Mouse (Mus musculus) midbrain, embryonic 10.5 days (tissue): ENCODE measurements at regions not wholly inside any gene's neighbourhood (a gene's known extent, or its start where the extent isn't known, plus 50 kb on each side); places are given as distances from the start of the nearest gene placed in this dataset.

Experiments used
- DNase-seq: peaks from one replicate; pipeline ENCODE4 v3.0.0-alpha.2; 2017; ENCODE audit warnings: low spot score
- H3K27ac ChIP-seq: fragments of 300-500 bp; sonication (generic); replicated peaks from 2 replicates; pipeline ENCODE4 v1.5.1; 2016; ENCODE audit warnings: mild to moderate bottlenecking
- H3K27me3 ChIP-seq: fragments of 300-500 bp; sonication (generic); 2 replicates; pipeline ENCODE4 v1.6.1; 2016; ENCODE audit warnings: low read depth, mild to moderate bottlenecking; ENCODE audit not compliant: poor library complexity, severe bottlenecking
- H3K36me3 ChIP-seq: fragments of 300-500 bp; sonication (generic); 2 replicates; pipeline ENCODE4 v1.6.1; 2016; ENCODE audit warnings: mild to moderate bottlenecking, moderate library complexity
- H3K4me1 ChIP-seq: fragments of 300-500 bp; sonication (generic); 2 replicates; pipeline ENCODE4 v1.6.1; 2016
- H3K4me3 ChIP-seq: fragments of 300-500 bp; sonication (generic); 2 replicates; pipeline ENCODE4 v1.5.1; 2016; ENCODE audit warnings: mild to moderate bottlenecking, moderate library complexity
- H3K9me3 ChIP-seq: fragments of 300-500 bp; sonication (generic); replicated peaks from 2 replicates; pipeline ENCODE4 v1.6.1; 2016; ENCODE audit warnings: mild to moderate bottlenecking
- WGBS: fragments of 180-500 bp; shearing (Covaris S2); methylation state at CpG from one replicate; pipeline ENCODE4 v1.1.7; 2016; 5-methylcytosine and 5-hydroxymethylcytosine counted together

- no peak overlapping the region for H3K27ac ChIP-seq
- 72% methylated on average over 9 of the region's 9 CpGs for WGBS
- no peaks in the 10 kb centered on the region for H3K9me3 ChIP-seq
These were observed 85.6 kb upstream of the Sox5 start for GRCm38 (mm10) chr6:144867333-144867732.

GRCm38 (mm10) chr6:144864026-144864425 is 82.2 kb upstream of the Sox5 start:
- no peak for DNase-seq
- H3K27ac ChIP-seq, result no peak overlapping the region
- H3K4me1 ChIP-seq, result peaks cover 20% of the 10 kb centered on the region
- no peak overlapping the region for H3K4me3 ChIP-seq
- H3K36me3 ChIP-seq, result no peaks in the 10 kb centered on the region
- H3K9me3 ChIP-seq, result no peaks in the 10 kb centered on the region
- H3K27me3 ChIP-seq, result no peaks in the 10 kb centered on the region
- WGBS, result 74% methylated on average over 6 of the region's 6 CpGs

More at GRCm38 (mm10) chr6:144867333-144867732, 85.6 kb upstream of the Sox5 start:
- no peaks in the 10 kb centered on the region for H3K27me3 ChIP-seq
- H3K36me3 ChIP-seq, result no peaks in the 10 kb centered on the region
- H3K4me1 ChIP-seq, result peaks cover 16% of the 10 kb centered on the region
- no peak for DNase-seq
- no peak overlapping the region for H3K4me3 ChIP-seq

GRCm38 (mm10) chr6:144863430-144863994 is 81.7 kb upstream of the Sox5 start:
- Histone ChIP-seq H3K27me3 (no peaks in the 10 kb centered on the region), H3K4me1 (peaks cover 20% of the 10 kb centered on the region), H3K4me3 (no peak overlapping the region), H3K27ac (no peak overlapping the region), H3K9me3 (no peaks in the 10 kb centered on the region), H3K36me3 (no peaks in the 10 kb centered on the region)
- WGBS, result 92% methylated on average over 3 of the region's 3 CpGs
- DNase-seq, result no peak

GRCm38 (mm10) chr6:144841510-144841909 is 59.7 kb upstream of the Sox5 start:
- WGBS, result 79% methylated on average over 3 of the region's 3 CpGs
- Histone ChIP-seq H3K36me3 (no peaks in the 10 kb centered on the region), H3K9me3 (no peaks in the 10 kb centered on the region; the same call in 1 of the 2 replicates)

GRCm38 (mm10) chr6:144839383-144839782 is 57.6 kb upstream of the Sox5 start:
- Histone ChIP-seq H3K4me1 (peaks cover 8% of the 10 kb centered on the region), H3K4me3 (no peak overlapping the region), H3K27me3 (no peaks in the 10 kb centered on the region), H3K9me3 (no peaks in the 10 kb centered on the region; the same call in 1 of the 2 replicates), H3K36me3 (no peaks in the 10 kb centered on the region), H3K27ac (no peak overlapping the region)
- WGBS, result 92% methylated on average over 1 of the region's 1 CpGs
- no peak for DNase-seq

More at GRCm38 (mm10) chr6:144841510-144841909, 59.7 kb upstream of the Sox5 start:
- Histone ChIP-seq H3K4me1 (no peaks in the 10 kb centered on the region), H3K4me3 (no peak overlapping the region), H3K27ac (no peak overlapping the region), H3K27me3 (no peaks in the 10 kb centered on the region)
- DNase-seq, result no peak

- DNase-seq, result no peak
- 51% methylated on average over 19 of the region's 19 CpGs for WGBS
These were observed 52.8 kb upstream of the Sox5 start for GRCm38 (mm10) chr6:144834323-144835183.

More at GRCm38 (mm10) chr6:144834323-144835183, 52.8 kb upstream of the Sox5 start:
- no peaks in the 10 kb centered on the region for H3K36me3 ChIP-seq
- H3K9me3 ChIP-seq, result no peaks in the 10 kb centered on the region
- peaks cover 13% of the 10 kb centered on the region for H3K4me1 ChIP-seq
- H3K4me3 ChIP-seq, result no peak overlapping the region
- H3K27ac ChIP-seq, result peak overlapping the region; percentile 43; the same call in 1 of the 2 replicates
- H3K27me3 ChIP-seq, result no peaks in the 10 kb centered on the region
